Mouse (Mus musculus): ENCODE measurements around the gene Ccdc102a.

DNA sequence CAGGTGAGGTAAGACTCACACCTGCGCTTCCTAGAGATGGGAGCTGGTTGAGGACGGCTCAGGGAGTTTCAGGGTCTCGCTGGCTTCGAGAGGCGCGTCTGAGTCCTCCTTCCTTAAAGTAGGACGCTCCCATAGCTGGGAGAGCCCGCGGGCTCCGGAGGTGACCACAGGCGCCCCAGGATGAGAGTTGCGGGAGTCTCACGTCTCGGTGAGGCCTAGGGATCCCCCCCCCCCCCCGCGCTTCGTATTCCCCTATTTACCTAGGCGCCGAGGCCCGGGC lies 42.1 kb downstream of the Ccdc102a start:
- TF ChIP-seq CTCF (IDR thresholded peaks at IDR 0.05) (no peak), EP300 (IDR thresholded peaks at IDR 0.05) (no peak)
